Mouse (Mus musculus): ENCODE measurements around the gene Ikzf3.

DNA sequence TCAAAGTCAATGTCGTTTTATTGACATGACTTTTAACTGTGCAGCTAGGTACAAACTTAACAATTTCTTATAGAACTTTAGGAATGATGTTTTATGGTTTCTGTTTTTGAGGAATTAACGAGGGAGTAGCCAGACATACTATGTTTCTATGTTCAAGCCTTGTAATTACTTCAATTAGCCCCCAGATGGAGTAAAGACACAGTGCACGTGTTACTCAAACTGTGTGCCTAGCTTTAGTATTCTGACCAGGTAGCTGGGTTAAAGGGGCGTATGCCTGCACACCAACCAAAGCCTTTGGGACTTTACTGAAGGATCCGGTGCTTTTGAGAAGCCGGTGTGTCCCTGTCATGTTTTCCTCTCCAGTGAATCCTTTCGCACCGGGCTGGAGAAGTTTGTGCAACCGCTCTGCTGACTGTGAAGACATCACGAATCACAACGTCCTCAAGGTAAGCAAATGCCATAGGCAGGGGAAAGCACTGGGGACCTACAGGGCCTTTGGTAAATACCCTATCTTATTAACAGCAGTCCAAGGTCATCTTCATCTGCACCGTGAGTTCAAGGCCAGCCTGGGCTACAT is 9.4 kb upstream of the Ikzf3 start:
- TF ChIP-seq USF1 (IDR thresholded peaks at IDR 0.05; ENCODE audit: low read depth) (no peak), CEBPB (IDR thresholded peaks at IDR 0.05; ENCODE audit: insufficient read depth, poor library complexity, severe bottlenecking) (no peak), MYOG (IDR thresholded peaks at IDR 0.05; ENCODE audit: control insufficient read depth in 1 of 3, insufficient read depth in 1 of 3, insufficient read length in 2 of 3, low read depth in 2 of 3) (no peak), POLR2A (IDR thresholded peaks at IDR 0.05; ENCODE audit: insufficient read length, low read depth) (no peak), POLR2AphosphoS2 (IDR thresholded peaks at IDR 0.05; ENCODE audit: insufficient read length, low read depth) (no peak), MAX (IDR thresholded peaks at IDR 0.05; ENCODE audit: low read depth) (no peak), SRF (IDR thresholded peaks at IDR 0.05; ENCODE audit: control insufficient read depth, insufficient read length, low read depth) (no peak), TCF3 (IDR thresholded peaks at IDR 0.05; ENCODE audit: insufficient read length, low read depth) (no peak), E2F4 (IDR thresholded peaks at IDR 0.05; ENCODE audit: insufficient read depth) (no peak), MYOD1 (IDR thresholded peaks at IDR 0.05; ENCODE audit: control insufficient read depth in 1 of 3, insufficient read length in 2 of 3, low read depth in 2 of 3) (no peak), REST (IDR thresholded peaks at IDR 0.05; ENCODE audit: insufficient read depth, insufficient read length) (no peak)
